Mouse (Mus musculus) intestine, postnatal 0 days (tissue): ENCODE data around the gene Tdrd5. TPM values are rescaled to one million over a fixed set of nuclear protein-coding genes. Genes with fewer than 3 reads are reported as not detected.
"Not testable (repeated sequence)": the region's sequence is repeated elsewhere in the genome, so short reads cannot be mapped to it uniquely, and the experiment has no call there.

ENCODE experiments used
- ATAC-seq: fragments of 200-750 bp; cut with Nextera tagmentation; 2 replicates; pipeline ENCODE4 v1.8.0; 2017; ENCODE audit warnings: mild to moderate bottlenecking, moderate TSS enrichment, moderate library complexity
- H3K27ac ChIP-seq: fragments of 300-500 bp; sonication (generic); 2 replicates; pipeline ENCODE4 v1.5.1; 2014; ENCODE audit warnings: mild to moderate bottlenecking, low read depth, low read length, moderate library complexity
- H3K27me3 ChIP-seq: fragments of 300-500 bp; sonication (generic); replicated peaks from 2 replicates; pipeline ENCODE4 v1.6.1; 2014; ENCODE audit warnings: low read length, mixed read lengths; ENCODE audit not compliant: control insufficient read depth, insufficient read depth
- H3K36me3 ChIP-seq: fragments of 300-500 bp; sonication (generic); 2 replicates; pipeline ENCODE4 v1.6.1; 2014; ENCODE audit warnings: mild to moderate bottlenecking, moderate library complexity; ENCODE audit not compliant: control insufficient read depth, insufficient read depth
- H3K4me1 ChIP-seq: fragments of 300-500 bp; sonication (generic); replicated peaks from 2 replicates; pipeline ENCODE4 v1.6.1; 2014; ENCODE audit warnings: antibody characterized with exemption, low read length, mixed read lengths; ENCODE audit not compliant: control insufficient read depth, insufficient read depth
- H3K4me2 ChIP-seq: fragments of 300-500 bp; sonication (generic); replicated peaks from 2 replicates; pipeline ENCODE4 v1.6.1; 2014; ENCODE audit warnings: low read depth, mild to moderate bottlenecking, moderate library complexity
- H3K4me3 ChIP-seq: fragments of 300-500 bp; sonication (generic); 2 replicates; pipeline ENCODE4 v1.5.1; 2014; ENCODE audit warnings: low read depth, low read length
- H3K9ac ChIP-seq: fragments of 300-500 bp; sonication (generic); 2 replicates; pipeline ENCODE4 v1.6.1; 2014; ENCODE audit warnings: mild to moderate bottlenecking, low read depth, low read length
- H3K9me3 ChIP-seq: fragments of 300-500 bp; sonication (generic); 2 replicates; pipeline ENCODE4 v1.6.1; 2016; ENCODE audit warnings: mixed run types; ENCODE audit not compliant: control insufficient read depth
- CTCF ChIP-seq: sonication (generic); IDR thresholded peaks from 2 replicates; pipeline ENCODE4 v1.5.1; 2016; ENCODE audit warnings: low read depth, mild to moderate bottlenecking, control low read depth, antibody characterized with exemption, moderate library complexity
- WGBS: fragments of 180-500 bp; shearing (Covaris S2); extraction: QIAGEN DNeasy Blood & Tissue Kit; methylation state at CpG from one replicate; pipeline ENCODE4 v1.1.7; 2014; 5-methylcytosine and 5-hydroxymethylcytosine counted together
- polyA plus RNA-seq: library from polyadenylated mRNA; unstranded; fragments of >200 nt; fragmentation: Nextera tagmentation; extraction: Ambion mirVana; gene quantifications from 2 replicates; pipeline ENCODE4 v1.2.1, GENCODE M21; 2015

The Tdrd5 gene
- polyA plus RNA-seq, 1 experiment from 2014 or later = 0.64 TPM

- Histone ChIP-seq H3K9me3 (no peaks in the 10 kb centered on the region), H3K9ac (no peak overlapping the region), H3K4me1 (no peaks in the 10 kb centered on the region), H3K27me3 (no peaks in the 10 kb centered on the region), H3K4me2 (no peak overlapping the region), H3K27ac (no peak overlapping the region), H3K36me3 (no peaks in the 10 kb centered on the region), H3K4me3 (no peak overlapping the region)
- 83% methylated on average over 5 of the region's 5 CpGs for WGBS
- no peak for TF ChIP-seq CTCF
- ATAC-seq = no peak
These were observed 17.9 kb downstream of the Tdrd5 start for GRCm38 (mm10) chr1:156285541-156285896.

DNA sequence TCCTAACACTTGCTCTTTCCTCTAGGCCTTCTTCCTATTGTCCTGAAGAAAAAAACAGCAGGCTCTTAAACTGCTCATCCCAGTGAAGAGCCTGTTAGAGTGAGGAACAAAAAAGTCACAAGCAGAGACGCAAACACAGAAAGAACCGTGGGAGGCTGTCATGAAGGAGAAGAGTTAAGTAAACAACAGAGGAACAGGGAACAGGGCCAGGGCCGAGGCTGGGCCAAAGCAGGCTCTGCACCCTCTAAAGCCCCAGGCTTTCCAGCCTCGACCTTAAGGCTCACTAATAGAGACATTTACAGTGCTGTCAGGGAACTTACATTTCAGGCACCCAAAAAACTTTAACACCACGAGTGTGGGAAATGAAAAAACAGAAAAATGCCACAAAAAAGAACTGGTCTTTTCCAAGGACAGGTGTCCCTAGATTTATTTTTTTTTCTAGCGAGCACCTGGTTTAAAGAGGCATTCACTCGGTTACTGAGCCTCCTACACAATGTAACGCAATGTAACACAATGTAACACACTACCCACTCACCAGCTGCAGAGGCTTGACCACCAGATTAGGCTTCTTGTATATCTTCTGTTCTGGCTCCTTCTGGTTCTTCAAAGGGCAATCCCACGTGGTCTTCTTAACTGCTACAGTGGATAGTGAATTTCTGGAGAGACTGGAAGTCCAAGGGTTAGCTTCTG, 18.5 kb downstream of the Tdrd5 start:
- WGBS = 44% methylated on average over 9 of the region's 9 CpGs
- ATAC-seq = no peak
- Histone ChIP-seq H3K9ac (no peak overlapping the region), H3K4me3 (no peak overlapping the region), H3K9me3 (no peaks in the 10 kb centered on the region), H3K4me1 (no peaks in the 10 kb centered on the region), H3K27me3 (no peaks in the 10 kb centered on the region), H3K27ac (no peak overlapping the region), H3K36me3 (no peaks in the 10 kb centered on the region), H3K4me2 (no peak overlapping the region)
- TF ChIP-seq CTCF = no peak

DNA sequence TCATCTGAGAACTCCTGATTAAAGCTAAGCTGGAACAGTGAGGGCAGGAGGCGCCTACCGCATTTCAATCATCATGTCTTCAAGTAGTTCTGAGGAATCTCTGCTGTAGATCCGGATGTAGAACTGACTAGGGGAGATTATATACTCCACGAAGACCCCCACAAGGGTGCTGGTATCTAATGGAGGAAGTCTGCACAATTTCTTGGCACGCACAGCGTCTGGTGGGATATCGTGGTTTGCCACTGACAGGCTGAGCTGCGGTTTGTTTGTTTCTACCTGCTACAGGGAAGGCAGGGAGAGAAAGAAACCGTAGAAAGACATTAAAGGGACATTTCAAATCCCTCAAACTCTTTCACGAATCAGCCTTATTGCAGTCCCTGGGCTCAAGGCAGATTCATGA, 19.3 kb downstream of the Tdrd5 start:
- Histone ChIP-seq H3K4me2 (no peak overlapping the region), H3K9ac (no peak overlapping the region), H3K9me3 (no peaks in the 10 kb centered on the region), H3K4me1 (no peaks in the 10 kb centered on the region), H3K27ac (no peak overlapping the region), H3K36me3 (no peaks in the 10 kb centered on the region), H3K27me3 (no peaks in the 10 kb centered on the region), H3K4me3 (no peak overlapping the region)
- WGBS = 66% methylated on average over 10 of the region's 10 CpGs
- no peak for TF ChIP-seq CTCF
- ATAC-seq = no peak

DNA sequence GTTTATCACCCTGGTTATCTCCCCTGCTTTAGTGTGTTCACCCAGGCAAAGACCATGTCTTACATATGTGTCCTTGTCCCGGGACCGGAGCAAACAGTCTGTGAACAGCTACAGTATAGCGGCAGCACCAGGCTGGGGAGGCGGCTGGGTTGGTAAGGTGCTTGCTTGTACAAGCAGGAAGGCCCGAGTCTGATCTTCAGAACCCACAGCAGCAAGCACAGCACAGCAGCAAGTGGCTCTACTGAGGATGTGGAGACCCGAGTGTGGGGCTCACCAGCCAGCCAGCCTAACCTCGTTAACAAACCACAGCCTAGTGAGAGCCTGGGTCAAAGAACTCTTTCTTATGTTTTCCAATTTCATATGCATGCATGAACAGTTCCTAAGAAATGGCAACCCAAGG, 23.3 kb downstream of the Tdrd5 start:
- Histone ChIP-seq H3K27me3 (no peaks in the 10 kb centered on the region), H3K9ac (no peak overlapping the region), H3K4me3 (no peak overlapping the region), H3K9me3 (no peaks in the 10 kb centered on the region), H3K36me3 (no peaks in the 10 kb centered on the region), H3K4me1 (no peaks in the 10 kb centered on the region), H3K4me2 (no peak overlapping the region), H3K27ac (no peak overlapping the region)
- no peak for TF ChIP-seq CTCF
- no peak for ATAC-seq
- WGBS = 81% methylated on average over 7 of the region's 7 CpGs

- 58% methylated on average over 7 of the region's 7 CpGs for WGBS
These were observed 29.8 kb downstream of the Tdrd5 start for GRCm38 (mm10) chr1:156273647-156274046.

DNA sequence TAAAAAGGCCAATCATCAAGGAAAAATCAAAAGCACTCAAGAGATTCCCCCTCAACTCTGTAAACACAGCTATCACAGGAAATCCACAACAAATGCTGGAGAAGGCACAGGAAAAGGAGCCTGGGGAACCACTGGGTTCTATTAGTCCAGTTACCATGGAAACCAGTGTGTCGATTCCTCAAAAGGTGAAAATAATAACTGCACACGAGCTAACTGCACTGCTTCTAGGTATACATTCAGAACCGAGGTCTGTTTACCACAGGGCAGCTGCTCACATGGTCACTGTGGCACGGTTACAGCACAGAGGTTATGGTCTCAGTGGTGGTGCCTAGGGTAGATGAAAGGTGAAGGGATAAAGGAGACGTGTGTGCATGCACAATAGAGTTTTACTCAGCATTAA, 31.8 kb downstream of the Tdrd5 start:
- Histone ChIP-seq H3K9me3 (no peaks in the 10 kb centered on the region), H3K27ac (no peak overlapping the region), H3K36me3 (no peaks in the 10 kb centered on the region), H3K4me1 (no peaks in the 10 kb centered on the region), H3K4me3 (no peak overlapping the region), H3K9ac (no peak overlapping the region), H3K27me3 (no peaks in the 10 kb centered on the region), H3K4me2 (no peak overlapping the region)
- no peak for ATAC-seq
- WGBS = 53% methylated on average over 5 of the region's 5 CpGs
- TF ChIP-seq CTCF = no peak

More at GRCm38 (mm10) chr1:156273647-156274046, 29.8 kb downstream of the Tdrd5 start:
- no peak for ATAC-seq
- Histone ChIP-seq H3K36me3 (no peaks in the 10 kb centered on the region), H3K4me1 (no peaks in the 10 kb centered on the region), H3K27ac (no peak overlapping the region), H3K9me3 (no peaks in the 10 kb centered on the region), H3K9ac (no peak overlapping the region), H3K4me2 (no peak overlapping the region), H3K4me3 (no peak overlapping the region), H3K27me3 (no peaks in the 10 kb centered on the region)
- TF ChIP-seq CTCF = no peak

DNA sequence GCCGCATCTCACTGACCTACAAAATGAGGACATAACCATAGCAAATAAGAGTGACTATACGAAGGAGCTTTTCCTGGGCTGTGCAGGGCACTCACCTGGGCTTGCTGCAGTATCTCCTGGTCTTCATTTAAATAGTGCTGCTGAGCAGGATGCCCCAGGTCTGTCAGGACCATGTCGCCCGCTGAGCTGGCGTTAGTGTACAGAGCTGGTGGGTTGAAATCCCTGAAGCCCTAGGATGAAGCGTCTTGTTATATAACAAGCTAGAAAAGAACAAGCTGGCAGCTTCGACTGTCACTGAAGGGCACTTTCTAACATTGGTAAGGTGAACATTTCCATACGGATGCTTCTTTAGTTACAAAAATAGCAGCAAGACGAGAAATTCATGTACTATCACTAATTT, 33.0 kb downstream of the Tdrd5 start:
- ATAC-seq = no peak
- no peak overlapping the region for H3K4me3 ChIP-seq
- H3K4me2 ChIP-seq = no peak overlapping the region
- no peak overlapping the region for H3K9ac ChIP-seq
- no peaks in the 10 kb centered on the region for H3K9me3 ChIP-seq
- 84% methylated on average over 9 of the region's 9 CpGs for WGBS
- H3K4me1 ChIP-seq = no peaks in the 10 kb centered on the region
- H3K36me3 ChIP-seq = no peaks in the 10 kb centered on the region
- H3K27me3 ChIP-seq = no peaks in the 10 kb centered on the region
- H3K27ac ChIP-seq = no peak overlapping the region
- no peak for TF ChIP-seq CTCF

GRCm38 (mm10) chr1:156268546-156268945, 34.9 kb downstream of the Tdrd5 start:
- H3K9ac ChIP-seq, H3K9me3 ChIP-seq, H3K27ac ChIP-seq, H3K36me3 ChIP-seq, H3K4me1 ChIP-seq, ATAC-seq, H3K4me2 ChIP-seq, H3K27me3 ChIP-seq, H3K4me3 ChIP-seq: not testable (repeated sequence)
- WGBS = 46% methylated on average over 3 of the region's 3 CpGs
